Mouse (Mus musculus) kidney, postnatal 0 days (tissue): Measurements from ENCODE around the gene Bdh1. TPM values are rescaled to one million over a fixed set of nuclear protein-coding genes. Genes with fewer than 3 reads are reported as not detected.
"Not testable (repeated sequence)": the region's sequence is repeated elsewhere in the genome, so short reads cannot be mapped to it uniquely, and the experiment has no call there.

Source experiments
- ATAC-seq: fragments of 200-750 bp; cut with Nextera tagmentation; replicated peaks from 2 replicates; pipeline ENCODE4 v1.8.0; 2017; ENCODE audit warnings: low read depth, moderate number of reproducible peaks, moderate TSS enrichment, moderate library complexity; ENCODE audit not compliant: low FRiP score
- DNase-seq: peaks from one replicate; pipeline ENCODE4 v3.0.0-alpha.2; 2016; ENCODE audit warnings: low spot score
- H3K27ac ChIP-seq: fragments of 300-500 bp; sonication (generic); 2 replicates; pipeline ENCODE4 v1.5.1; 2014; ENCODE audit warnings: mild to moderate bottlenecking
- H3K27me3 ChIP-seq: fragments of 300-500 bp; sonication (generic); 2 replicates; pipeline ENCODE4 v1.6.1; 2014; ENCODE audit warnings: low read length, mixed read lengths; ENCODE audit not compliant: insufficient read depth
- H3K36me3 ChIP-seq: fragments of 300-500 bp; sonication (generic); 2 replicates; pipeline ENCODE4 v1.6.1; 2014; ENCODE audit warnings: low read length, mixed read lengths; ENCODE audit not compliant: insufficient read depth
- H3K4me1 ChIP-seq: fragments of 300-500 bp; sonication (generic); replicated peaks from 2 replicates; pipeline ENCODE4 v1.6.1; 2014; ENCODE audit warnings: antibody characterized with exemption, low read length, mixed read lengths; ENCODE audit not compliant: insufficient read depth
- H3K4me2 ChIP-seq: fragments of 300-500 bp; sonication (generic); 2 replicates; pipeline ENCODE4 v1.6.1; 2014; ENCODE audit warnings: mild to moderate bottlenecking, low read length, moderate library complexity, mixed read lengths
- H3K4me3 ChIP-seq: fragments of 300-500 bp; sonication (generic); replicated peaks from 2 replicates; pipeline ENCODE4 v1.5.1; 2014; ENCODE audit warnings: low read depth, low read length
- H3K9ac ChIP-seq: fragments of 300-500 bp; sonication (generic); 2 replicates; pipeline ENCODE4 v1.6.1; 2014; ENCODE audit warnings: low read depth, low read length
- H3K9me3 ChIP-seq: fragments of 300-500 bp; sonication (generic); replicated peaks from 2 replicates; pipeline ENCODE4 v1.6.1; 2016; ENCODE audit warnings: low read length, inconsistent platforms, mixed read lengths
- CTCF ChIP-seq: IDR thresholded peaks from 2 replicates; pipeline ENCODE4 v1.5.1; 2016; ENCODE audit warnings: antibody characterized with exemption, low read depth, mild to moderate bottlenecking, moderate library complexity
- WGBS: fragments of 180-500 bp; shearing (Covaris S2); extraction: QIAGEN DNeasy Blood & Tissue Kit; methylation state at CpG from one replicate; pipeline ENCODE4 v1.1.7; 2014; 5-methylcytosine and 5-hydroxymethylcytosine counted together
- polyA plus RNA-seq: library from polyadenylated mRNA; unstranded; fragments of >200 nt; fragmentation: Nextera tagmentation; extraction: Ambion mirVana; gene quantifications from 2 replicates; pipeline ENCODE4 v1.2.1, GENCODE M21; 2015

Gene Bdh1
- polyA plus RNA-seq, result 79.7 and 88.8 TPM in 2 replicates

DNA sequence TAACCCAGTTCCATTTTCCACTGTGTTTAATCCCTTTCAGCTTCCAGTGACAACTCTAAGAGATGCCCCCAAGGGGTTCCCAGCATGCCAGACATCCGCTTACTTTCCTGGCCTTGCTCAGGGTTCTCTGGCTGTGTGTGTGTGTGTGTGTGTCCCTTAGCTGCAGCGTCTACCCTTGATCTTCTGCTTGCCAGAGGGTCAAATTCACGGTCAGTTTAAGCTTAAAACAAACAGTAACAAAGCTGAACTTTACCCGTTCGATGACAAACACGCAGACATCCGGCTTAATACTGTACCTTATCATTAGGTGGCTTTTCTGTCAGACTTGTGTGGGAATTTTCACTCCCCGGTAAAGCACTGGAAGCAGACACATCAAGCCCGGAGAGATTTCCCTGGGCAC lies at the start of gene Bdh1:
Gene Bdh1 (plus strand): TSS at position 281 of the 400 bp plus-strand sequence.
- Histone ChIP-seq H3K36me3 (no peaks in the 10 kb centered on the region), H3K4me2 (no peak within 1 kb of the TSS), H3K9me3 (no peaks in the 10 kb centered on the region), H3K9ac (no peak within 1 kb of the TSS), H3K27ac (0 out of 2 replicates have a peak within 1 kb of the TSS, but pooled peaks have one; percentile 8), H3K4me3 (no peak within 1 kb of the TSS), H3K27me3 (no peaks in the 10 kb centered on the region), H3K4me1 (no peaks in the 10 kb centered on the region)
- DNase-seq (no peak), ATAC-seq (no peak)
- TF ChIP-seq CTCF, result no peak
- 60% methylated on average over 9 of the region's 9 CpGs for WGBS

DNA sequence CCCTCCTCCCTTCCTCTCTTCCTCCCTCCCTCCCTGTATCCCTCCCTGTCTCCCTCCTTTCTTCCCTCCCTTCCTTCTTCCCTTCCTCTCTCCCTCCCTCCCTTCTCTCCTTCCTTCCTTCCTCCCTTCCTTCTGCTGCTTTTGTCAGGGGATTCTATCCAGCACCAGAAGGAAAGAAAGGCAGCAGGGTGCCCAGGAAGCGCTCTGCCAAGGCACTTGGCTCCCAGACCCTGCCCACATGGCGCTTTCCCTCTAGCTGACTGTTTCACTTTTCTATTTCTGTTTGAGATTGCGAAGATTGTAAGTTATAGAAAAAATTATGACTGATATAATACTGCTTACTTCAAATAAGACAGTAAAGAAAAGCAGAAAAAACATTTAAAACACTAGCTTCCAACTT lies 49.8 kb upstream of the Bdh1 start:
- not testable (repeated sequence) for ATAC-seq, H3K9me3 ChIP-seq, H3K4me3 ChIP-seq, H3K36me3 ChIP-seq, H3K4me2 ChIP-seq, H3K27me3 ChIP-seq, H3K27ac ChIP-seq, DNase-seq, H3K4me1 ChIP-seq, H3K9ac ChIP-seq
- 83% methylated on average over 3 of the region's 3 CpGs for WGBS

DNA sequence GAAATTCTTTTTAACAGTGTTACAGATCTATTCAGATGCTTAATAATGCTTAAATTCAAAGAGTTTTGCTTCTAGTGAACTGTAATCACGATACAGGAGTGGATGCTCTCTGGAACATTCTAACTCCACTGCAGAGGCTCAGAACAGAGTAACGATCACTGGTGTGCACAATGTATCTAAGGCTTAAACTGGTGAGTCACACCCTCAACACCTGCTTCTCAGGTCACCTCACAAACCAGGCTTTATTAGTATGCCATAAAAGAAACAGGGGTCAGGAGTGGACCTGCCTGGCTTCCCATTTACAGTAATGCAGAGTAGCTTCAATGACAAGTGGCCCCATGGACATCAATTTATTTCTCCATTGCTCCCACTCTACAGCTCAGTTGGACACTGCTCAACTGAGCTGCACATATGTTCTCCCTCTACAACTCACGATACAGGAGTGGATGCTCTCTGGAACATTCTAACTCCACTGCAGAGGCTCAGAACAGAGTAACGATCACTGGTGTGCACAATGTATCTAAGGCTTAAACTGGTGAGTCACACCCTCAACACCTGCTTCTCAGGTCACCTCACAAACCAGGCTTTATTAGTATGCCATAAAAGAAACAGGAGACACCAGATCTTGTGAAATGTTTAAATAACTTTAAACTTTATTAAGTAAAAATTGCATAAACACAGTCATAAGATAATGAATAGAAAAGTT lies 46.0 kb upstream of the Bdh1 start:
- not testable (repeated sequence) for H3K27ac ChIP-seq, DNase-seq, H3K4me2 ChIP-seq, H3K9ac ChIP-seq, ATAC-seq, H3K9me3 ChIP-seq, H3K4me3 ChIP-seq, H3K4me1 ChIP-seq, H3K27me3 ChIP-seq, H3K36me3 ChIP-seq
- 83% methylated on average over 4 of the region's 4 CpGs for WGBS

- 56% methylated on average over 3 of the region's 3 CpGs for WGBS
These were observed 33.8 kb upstream of the Bdh1 start for GRCm38 (mm10) chr16:31388269-31388668.

GRCm38 (mm10) chr16:31399231-31399630 lies 22.8 kb upstream of the Bdh1 start:
- Histone ChIP-seq H3K4me1 (no peaks in the 10 kb centered on the region), H3K27me3 (no peaks in the 10 kb centered on the region), H3K4me3 (no peak overlapping the region), H3K9ac (no peak overlapping the region), H3K4me2 (no peak overlapping the region), H3K9me3 (no peaks in the 10 kb centered on the region), H3K27ac (no peak overlapping the region), H3K36me3 (no peaks in the 10 kb centered on the region)
- DNase-seq (no peak), ATAC-seq (no peak)
- no peak for TF ChIP-seq CTCF
- 83% methylated on average over 2 of the region's 2 CpGs for WGBS

More at GRCm38 (mm10) chr16:31388269-31388668, 33.8 kb upstream of the Bdh1 start:
- H3K9me3 ChIP-seq, DNase-seq, H3K4me1 ChIP-seq, H3K36me3 ChIP-seq, ATAC-seq, H3K4me2 ChIP-seq, H3K27me3 ChIP-seq, H3K27ac ChIP-seq, H3K4me3 ChIP-seq, H3K9ac ChIP-seq: not testable (repeated sequence)

DNA sequence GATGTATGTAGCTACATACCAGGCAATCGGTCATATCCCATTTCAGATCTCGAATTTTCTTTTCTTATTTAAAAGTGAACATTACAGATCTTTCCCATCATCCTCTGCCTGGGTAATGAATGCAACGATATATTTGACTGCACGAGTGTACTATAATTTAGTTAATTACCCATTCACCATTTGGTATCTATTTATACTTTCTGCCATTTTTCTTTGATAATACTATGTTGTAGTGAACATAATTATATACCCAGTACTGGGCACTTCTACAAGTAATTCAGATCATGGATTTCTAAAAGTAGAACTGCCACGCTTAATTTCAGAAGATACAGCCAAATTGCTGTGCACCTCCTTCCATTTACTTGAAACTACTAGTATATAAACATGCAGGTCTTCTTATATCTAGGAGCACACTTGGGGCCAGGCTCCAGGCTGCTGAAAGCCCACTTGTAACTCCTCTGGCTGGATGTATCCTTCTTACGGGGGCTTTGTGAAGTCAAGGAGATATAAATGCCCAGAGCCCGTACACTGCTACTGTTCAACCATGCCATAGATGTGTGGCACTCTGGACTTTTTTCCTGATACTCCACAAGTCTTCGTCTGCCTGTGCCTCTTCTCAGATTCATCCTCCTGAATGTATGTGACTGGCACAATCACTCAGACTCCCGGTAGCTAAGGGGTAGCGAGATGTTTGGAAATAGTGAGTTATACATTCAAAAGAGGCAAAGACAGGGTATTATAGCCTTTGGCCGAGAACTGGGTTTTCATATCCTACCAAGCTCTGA lies 21.0 kb upstream of the Bdh1 start:
- WGBS, result 92% methylated on average over 11 of the region's 11 CpGs
- H3K27ac ChIP-seq, result no peak overlapping the region
- ATAC-seq (no peak), DNase-seq (no peak)
- H3K4me2 ChIP-seq, result no peak overlapping the region
- no peak overlapping the region for H3K4me3 ChIP-seq
- no peaks in the 10 kb centered on the region for H3K36me3 ChIP-seq
- no peaks in the 10 kb centered on the region for H3K4me1 ChIP-seq
- H3K27me3 ChIP-seq, result no peaks in the 10 kb centered on the region
- no peak for TF ChIP-seq CTCF
- no peak overlapping the region for H3K9ac ChIP-seq
- no peaks in the 10 kb centered on the region for H3K9me3 ChIP-seq
